Mouse (Mus musculus) liver, embryonic 12.5 days (tissue): ENCODE results near the gene Lama4. TPM values are rescaled to one million over a fixed set of nuclear protein-coding genes. Genes with fewer than 3 reads are reported as not detected.

Source experiments
- ATAC-seq: fragments of 200-750 bp; cut with Nextera tagmentation; 2 replicates; pipeline ENCODE4 v1.8.0; 2017; ENCODE audit warnings: moderate number of reproducible peaks, mild to moderate bottlenecking, moderate library complexity
- H3K27ac ChIP-seq: fragments of 300-500 bp; sonication (generic); 2 replicates; pipeline ENCODE4 v1.5.1; 2016; ENCODE audit warnings: mild to moderate bottlenecking
- H3K27me3 ChIP-seq: fragments of 300-500 bp; sonication (generic); replicated peaks from 2 replicates; pipeline ENCODE4 v1.6.1; 2016; ENCODE audit warnings: mild to moderate bottlenecking, moderate library complexity
- H3K36me3 ChIP-seq: fragments of 300-500 bp; sonication (generic); 2 replicates; pipeline ENCODE4 v1.6.1; 2016; ENCODE audit warnings: mild to moderate bottlenecking, moderate library complexity
- H3K4me1 ChIP-seq: fragments of 300-500 bp; sonication (generic); 2 replicates; pipeline ENCODE4 v1.6.1; 2016
- H3K4me2 ChIP-seq: fragments of 300-500 bp; sonication (generic); 2 replicates; pipeline ENCODE4 v1.6.1; 2016; ENCODE audit warnings: mild to moderate bottlenecking, moderate library complexity
- H3K4me3 ChIP-seq: fragments of 300-500 bp; sonication (generic); 2 replicates; pipeline ENCODE4 v1.5.1; 2016; ENCODE audit warnings: mild to moderate bottlenecking, moderate library complexity
- H3K9ac ChIP-seq: fragments of 300-500 bp; sonication (generic); 2 replicates; pipeline ENCODE4 v1.6.1; 2016; ENCODE audit warnings: mild to moderate bottlenecking, moderate library complexity
- H3K9me3 ChIP-seq: fragments of 300-500 bp; sonication (generic); replicated peaks from 2 replicates; pipeline ENCODE4 v1.6.1; 2016; ENCODE audit warnings: mild to moderate bottlenecking, moderate library complexity
- WGBS: fragments of 180-500 bp; shearing (Covaris S2); methylation state at CpG from one replicate; pipeline ENCODE4 v1.1.7; 2016; ENCODE audit not compliant: insufficient replicate concordance; 5-methylcytosine and 5-hydroxymethylcytosine counted together
- polyA plus RNA-seq: library from polyadenylated mRNA; unstranded; fragments of >200 nt; fragmentation: Nextera tagmentation; extraction: Ambion mirVana; gene quantifications from 2 replicates; pipeline ENCODE4 v1.2.1, GENCODE M21; 2016

The Lama4 gene
- 2.8 and 3.2 TPM in 2 replicates for polyA plus RNA-seq

DNA sequence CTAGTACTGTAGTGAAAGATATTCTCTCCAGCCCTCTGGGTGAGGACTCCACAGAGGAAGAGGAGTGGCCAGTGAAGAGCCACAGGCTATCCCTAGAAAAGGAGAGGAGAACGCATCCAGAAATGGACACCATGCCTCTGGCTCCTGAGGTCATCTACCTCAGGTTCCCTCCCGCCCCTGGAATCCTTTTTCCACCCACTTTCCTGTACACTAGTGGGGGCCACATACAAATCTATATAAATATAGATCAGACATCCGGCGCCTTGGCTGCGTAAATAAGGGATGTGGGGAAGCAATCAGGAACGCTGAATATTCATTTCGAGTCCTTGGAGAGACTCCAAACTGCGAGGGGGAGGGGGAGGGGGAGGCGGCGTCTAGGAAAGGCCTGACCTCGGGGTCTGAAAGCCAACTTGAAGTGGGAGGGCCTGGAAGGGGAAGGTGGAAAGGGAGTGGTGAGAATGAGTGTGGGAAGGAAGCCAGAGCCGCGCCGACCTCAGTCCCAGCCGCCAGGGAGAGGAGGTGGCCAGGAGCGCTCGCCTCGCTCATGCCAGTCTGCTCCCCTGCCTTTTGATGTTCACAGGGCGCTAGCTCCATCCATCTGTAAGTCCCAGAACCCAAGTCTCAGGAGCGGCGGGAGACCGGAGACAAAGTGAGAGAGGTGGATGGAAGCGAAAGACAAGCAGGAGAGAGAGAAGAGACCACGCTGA, at the start of gene Lama4:
TSS of gene Lama4 (plus strand) at position 441 of the 707 bp plus-strand sequence.
- Histone ChIP-seq H3K4me2 (peak within 1 kb of the TSS; percentile 59), H3K36me3 (no peaks in the 10 kb centered on the region), H3K9me3 (no peaks in the 10 kb centered on the region), H3K27ac (no peak within 1 kb of the TSS), H3K9ac (no peak within 1 kb of the TSS), H3K4me3 (peak within 1 kb of the TSS; percentile 36), H3K27me3 (peaks cover 22% of the 10 kb centered on the region), H3K4me1 (no peaks in the 10 kb centered on the region)
- 6% methylated on average over 24 of the region's 24 CpGs for WGBS
- ATAC-seq, result no peak; the same call in 1 of the 2 replicates

GRCm38 (mm10) chr10:38916027-38916617, 49.2 kb upstream of the Lama4 start:
- H3K4me1 ChIP-seq, result no peaks in the 10 kb centered on the region
- ATAC-seq, result no peak
- no peak overlapping the region for H3K4me2 ChIP-seq
- no peaks in the 10 kb centered on the region for H3K9me3 ChIP-seq
- 25% methylated on average over 4 of the region's 4 CpGs for WGBS
- no peak overlapping the region for H3K4me3 ChIP-seq
- H3K27ac ChIP-seq, result no peak overlapping the region
- no peaks in the 10 kb centered on the region for H3K27me3 ChIP-seq
- H3K9ac ChIP-seq, result no peak overlapping the region
- H3K36me3 ChIP-seq, result no peaks in the 10 kb centered on the region

- no peak overlapping the region for H3K4me2 ChIP-seq
- H3K4me3 ChIP-seq, result no peak overlapping the region
- H3K9me3 ChIP-seq, result no peaks in the 10 kb centered on the region
- H3K27me3 ChIP-seq, result no peaks in the 10 kb centered on the region
- whole genome bisulfite sequencing, result 55% methylated on average over 6 of the region's 6 CpGs
- no peak overlapping the region for H3K27ac ChIP-seq
- H3K36me3 ChIP-seq, result no peaks in the 10 kb centered on the region
- H3K4me1 ChIP-seq, result no peaks in the 10 kb centered on the region
- no peak for ATAC-seq
- H3K9ac ChIP-seq, result no peak overlapping the region
Observed at GRCm38 (mm10) chr10:38928940-38929697, 36.2 kb upstream of the Lama4 start.

GRCm38 (mm10) chr10:38944701-38945100, 20.6 kb upstream of the Lama4 start:
- no peak overlapping the region for H3K4me2 ChIP-seq
- H3K4me1 ChIP-seq, result no peaks in the 10 kb centered on the region
- ATAC-seq, result no peak
- WGBS, result 51% methylated on average over 2 of the region's 2 CpGs
- H3K27ac ChIP-seq, result no peak overlapping the region
- no peaks in the 10 kb centered on the region for H3K27me3 ChIP-seq
- no peak overlapping the region for H3K4me3 ChIP-seq
- H3K36me3 ChIP-seq, result no peaks in the 10 kb centered on the region
- H3K9ac ChIP-seq, result no peak overlapping the region
- no peaks in the 10 kb centered on the region for H3K9me3 ChIP-seq

DNA sequence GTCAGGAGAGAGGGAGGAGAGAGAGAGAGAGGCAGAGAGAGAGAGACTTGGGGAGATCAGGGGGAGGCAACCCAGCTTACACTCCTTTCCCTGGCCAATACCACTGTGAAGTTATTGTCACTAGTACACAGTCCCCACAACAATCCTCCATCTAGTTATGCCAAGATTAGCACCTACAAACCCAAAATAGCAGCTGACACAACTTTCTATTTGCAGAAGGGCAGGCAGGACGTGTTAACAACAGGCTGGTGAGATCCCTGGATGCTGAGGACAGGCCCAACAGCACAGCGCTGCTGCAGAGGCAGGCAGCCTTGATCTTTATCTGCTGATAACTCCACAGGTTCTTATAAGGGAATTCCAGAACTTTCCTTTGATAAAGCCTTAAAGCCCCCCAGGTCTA, 3.4 kb upstream of the Lama4 start:
- H3K27me3 ChIP-seq, result peaks cover 19% of the 10 kb centered on the region
- H3K4me1 ChIP-seq, result no peaks in the 10 kb centered on the region
- H3K9ac ChIP-seq, result no peak overlapping the region
- no peak overlapping the region for H3K4me2 ChIP-seq
- no peak overlapping the region for H3K27ac ChIP-seq
- no peak overlapping the region for H3K4me3 ChIP-seq
- WGBS, result 30% methylated on average over 2 of the region's 2 CpGs
- no peaks in the 10 kb centered on the region for H3K9me3 ChIP-seq
- no peak for ATAC-seq
- no peaks in the 10 kb centered on the region for H3K36me3 ChIP-seq

GRCm38 (mm10) chr10:38964719-38965074, 618 bp upstream of the Lama4 start:
- Histone ChIP-seq H3K9ac (no peak overlapping the region), H3K4me2 (no peak overlapping the region), H3K4me3 (no peak overlapping the region), H3K4me1 (no peaks in the 10 kb centered on the region), H3K27ac (no peak overlapping the region), H3K36me3 (no peaks in the 10 kb centered on the region), H3K9me3 (no peaks in the 10 kb centered on the region), H3K27me3 (peaks cover 22% of the 10 kb centered on the region)
- 53% methylated on average over 4 of the region's 4 CpGs for WGBS
- ATAC-seq, result no peak

- Histone ChIP-seq H3K27me3 (peaks cover 22% of the 10 kb centered on the region), H3K4me2 (peak overlapping the region; percentile 59), H3K9ac (no peak overlapping the region), H3K4me3 (peak overlapping the region; percentile 36), H3K36me3 (no peaks in the 10 kb centered on the region), H3K27ac (no peak overlapping the region), H3K9me3 (no peaks in the 10 kb centered on the region), H3K4me1 (no peaks in the 10 kb centered on the region)
- 4% methylated on average over 14 of the region's 14 CpGs for WGBS
- ATAC-seq, result no peak
Observed at GRCm38 (mm10) chr10:38965857-38966256, 542 bp downstream of the Lama4 start.

DNA sequence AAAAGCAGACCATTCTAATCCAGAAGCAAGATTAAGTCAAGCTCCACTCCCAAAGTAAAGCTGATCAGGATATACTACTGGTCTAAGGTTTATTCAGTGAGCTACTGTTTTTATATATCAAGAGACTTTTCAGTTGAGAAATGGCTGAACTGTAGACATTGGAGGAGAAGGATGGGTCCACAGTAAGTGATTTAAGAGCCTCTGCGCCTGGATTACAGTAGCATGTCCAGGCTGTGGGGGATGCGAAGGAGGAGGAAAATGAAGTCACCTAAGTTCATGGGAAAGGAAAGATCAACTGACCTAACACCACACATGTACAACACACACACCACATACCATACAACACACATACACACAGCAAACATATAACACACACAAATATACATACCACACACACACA, 1.3 kb downstream of the Lama4 start:
- Histone ChIP-seq H3K4me1 (no peaks in the 10 kb centered on the region), H3K4me2 (no peak overlapping the region; the same call in 1 of the 2 replicates), H3K9ac (no peak overlapping the region), H3K9me3 (no peaks in the 10 kb centered on the region), H3K4me3 (no peak overlapping the region), H3K27me3 (peaks cover 22% of the 10 kb centered on the region), H3K36me3 (no peaks in the 10 kb centered on the region), H3K27ac (no peak overlapping the region)
- 39% methylated on average over 2 of the region's 2 CpGs for WGBS
- no peak for ATAC-seq

GRCm38 (mm10) chr10:38968326-38969072, 3.2 kb downstream of the Lama4 start:
- no peaks in the 10 kb centered on the region for H3K36me3 ChIP-seq
- no peak overlapping the region for H3K4me2 ChIP-seq
- ATAC-seq, result no peak
- H3K9me3 ChIP-seq, result no peaks in the 10 kb centered on the region
- H3K27ac ChIP-seq, result no peak overlapping the region
- H3K9ac ChIP-seq, result no peak overlapping the region
- WGBS, result 66% methylated on average over 10 of the region's 10 CpGs
- H3K4me3 ChIP-seq, result no peak overlapping the region
- H3K27me3 ChIP-seq, result peaks cover 22% of the 10 kb centered on the region
- no peaks in the 10 kb centered on the region for H3K4me1 ChIP-seq

- H3K4me1 ChIP-seq, result no peaks in the 10 kb centered on the region
- no peak overlapping the region for H3K4me3 ChIP-seq
- H3K9me3 ChIP-seq, result no peaks in the 10 kb centered on the region
- no peak overlapping the region for H3K9ac ChIP-seq
- H3K27ac ChIP-seq, result no peak overlapping the region
- H3K27me3 ChIP-seq, result peaks cover 22% of the 10 kb centered on the region
- WGBS, result 54% methylated on average over 2 of the region's 2 CpGs
- no peak for ATAC-seq
- H3K4me2 ChIP-seq, result no peak overlapping the region
- no peaks in the 10 kb centered on the region for H3K36me3 ChIP-seq
Observed at GRCm38 (mm10) chr10:38969543-38969942, 4.2 kb downstream of the Lama4 start.

- 54% methylated on average over 6 of the region's 6 CpGs for WGBS
- H3K9ac ChIP-seq, result no peak overlapping the region
- no peak overlapping the region for H3K27ac ChIP-seq
- H3K9me3 ChIP-seq, result no peaks in the 10 kb centered on the region
- H3K4me3 ChIP-seq, result no peak overlapping the region
- H3K36me3 ChIP-seq, result no peaks in the 10 kb centered on the region
- no peak for ATAC-seq
- peaks cover 19% of the 10 kb centered on the region for H3K27me3 ChIP-seq
- H3K4me1 ChIP-seq, result no peaks in the 10 kb centered on the region
- no peak overlapping the region for H3K4me2 ChIP-seq
Observed at GRCm38 (mm10) chr10:38969975-38970374, 4.7 kb downstream of the Lama4 start.
